Mouse (Mus musculus) spleen, adult 2 months (tissue): ENCODE data around the gene Neurl1a. TPM values are rescaled to one million over a fixed set of nuclear protein-coding genes. Genes with fewer than 3 reads are reported as not detected.

Source experiments
- DNase-seq, 2 experiments: peaks; one replicate each; pipeline versions ENCODE4 v3.0.0 to v3.0.0-alpha.2; 2012 to 2021; ENCODE audit warnings: low spot score in 2 of 2, low read depth in 1 of 2
- H3K27ac ChIP-seq: fragments of 200-500 bp; 2 replicates; pipeline ENCODE4 v1.5.1; 2012; ENCODE audit warnings: low read length, inconsistent platforms; ENCODE audit not compliant: insufficient read depth
- H3K27me3 ChIP-seq: fragments of 200-500 bp; 2 replicates; pipeline ENCODE4 v1.6.1; 2012; ENCODE audit warnings: mild to moderate bottlenecking, moderate library complexity, low read length, inconsistent platforms; ENCODE audit not compliant: control insufficient read depth, insufficient read depth
- H3K36me3 ChIP-seq: fragments of 200-500 bp; 2 replicates; pipeline ENCODE4 v1.6.1; 2012; ENCODE audit warnings: mild to moderate bottlenecking, low read length, inconsistent platforms; ENCODE audit not compliant: control insufficient read depth, insufficient read depth
- H3K4me1 ChIP-seq: fragments of 200-500 bp; 2 replicates; pipeline ENCODE4 v1.6.1; 2011; ENCODE audit warnings: inconsistent platforms; ENCODE audit not compliant: control insufficient read depth, insufficient read depth, insufficient read length
- H3K4me3 ChIP-seq: fragments of 200-500 bp; 2 replicates; pipeline ENCODE4 v1.5.1; 2011; ENCODE audit warnings: mild to moderate bottlenecking, inconsistent platforms; ENCODE audit not compliant: insufficient read depth, insufficient read length; ENCODE audit errors: extremely low read depth
- CTCF ChIP-seq: fragments of 200-500 bp; IDR thresholded peaks from 2 replicates; pipeline ENCODE4 v1.5.1; 2011; ENCODE audit warnings: mild to moderate bottlenecking, inconsistent platforms; ENCODE audit not compliant: insufficient read depth, insufficient read length, insufficient replicate concordance; ENCODE audit errors: extremely low read depth
- POLR2A ChIP-seq: fragments of 200-500 bp; IDR thresholded peaks from 2 replicates; pipeline ENCODE4 v1.6.1; 2011; ENCODE audit warnings: low read depth, low read length, inconsistent platforms
- WGBS: fragments of 180-500 bp; shearing (Covaris S2); methylation state at CpG from one replicate; pipeline ENCODE4 v1.1.7; 2018; 5-methylcytosine and 5-hydroxymethylcytosine counted together
- polyA plus RNA-seq: library from polyadenylated mRNA; depleted of rRNA; stranded (reverse); fragments of >200 nt; gene quantifications from 2 replicates; pipeline ENCODE4 v1.2.3, GENCODE M21; 2012

Gene Neurl1a
- polyA plus RNA-seq, 1 experiment: 2.6 TPM

GRCm38 (mm10) chr19:47240076-47240475 lies 61.5 kb downstream of the Neurl1a start:
- H3K27me3 ChIP-seq: no peaks in the 10 kb centered on the region
- DNase-seq: no peak

GRCm38 (mm10) chr19:47240957-47241356 lies 62.3 kb downstream of the Neurl1a start:
- Histone ChIP-seq H3K36me3 (no peaks in the 10 kb centered on the region), H3K27me3 (no peaks in the 10 kb centered on the region), H3K4me3 (no peak overlapping the region), H3K27ac (no peak overlapping the region), H3K4me1 (no peaks in the 10 kb centered on the region)
- WGBS: 70% methylated on average over 7 of the region's 7 CpGs
- TF ChIP-seq POLR2A (no peak), CTCF (no peak)
- DNase-seq: no peak

More at GRCm38 (mm10) chr19:47240076-47240475, 61.5 kb downstream of the Neurl1a start:
- Histone ChIP-seq H3K36me3 (no peaks in the 10 kb centered on the region), H3K4me3 (no peak overlapping the region), H3K27ac (no peak overlapping the region), H3K4me1 (no peaks in the 10 kb centered on the region)
- 75% methylated on average over 12 of the region's 12 CpGs for WGBS
- TF ChIP-seq POLR2A (no peak), CTCF (no peak)

GRCm38 (mm10) chr19:47242227-47242626 lies 63.6 kb downstream of the Neurl1a start:
- Histone ChIP-seq H3K36me3 (no peaks in the 10 kb centered on the region), H3K27ac (no peak overlapping the region), H3K4me1 (no peaks in the 10 kb centered on the region), H3K4me3 (no peak overlapping the region), H3K27me3 (no peaks in the 10 kb centered on the region)
- no peak for TF ChIP-seq CTCF
- no peak for TF ChIP-seq POLR2A
- WGBS: 43% methylated on average over 4 of the region's 4 CpGs
- DNase-seq: no peak

GRCm38 (mm10) chr19:47245512-47245911 lies 66.9 kb downstream of the Neurl1a start:
- no peak for DNase-seq
- Histone ChIP-seq H3K4me3 (no peak overlapping the region), H3K4me1 (no peaks in the 10 kb centered on the region), H3K27ac (no peak overlapping the region), H3K27me3 (no peaks in the 10 kb centered on the region), H3K36me3 (no peaks in the 10 kb centered on the region)
- TF ChIP-seq CTCF (no peak), POLR2A (no peak)
- WGBS: 88% methylated on average over 8 of the region's 8 CpGs

- 88% methylated on average over 11 of the region's 11 CpGs for WGBS
- H3K4me3 ChIP-seq: no peak overlapping the region
- no peak for DNase-seq
- no peak overlapping the region for H3K27ac ChIP-seq
- H3K36me3 ChIP-seq: no peaks in the 10 kb centered on the region
- no peak for TF ChIP-seq POLR2A
- TF ChIP-seq CTCF: no peak
- peaks cover 2% of the 10 kb centered on the region; the same call in 1 of the 2 replicates for H3K27me3 ChIP-seq
- H3K4me1 ChIP-seq: no peaks in the 10 kb centered on the region
Measured at GRCm38 (mm10) chr19:47247791-47248190, 69.2 kb downstream of the Neurl1a start.

- Histone ChIP-seq H3K27ac (no peak overlapping the region), H3K4me1 (peaks cover 4% of the 10 kb centered on the region; the same call in 1 of the 2 replicates), H3K27me3 (peaks cover 2% of the 10 kb centered on the region; the same call in 1 of the 2 replicates), H3K4me3 (no peak overlapping the region), H3K36me3 (no peaks in the 10 kb centered on the region)
- no peak for TF ChIP-seq POLR2A
- TF ChIP-seq CTCF: no peak
- WGBS: 69% methylated on average over 7 of the region's 7 CpGs
- DNase-seq: no peak
Measured at GRCm38 (mm10) chr19:47248296-47248695, 69.7 kb downstream of the Neurl1a start.

- Histone ChIP-seq H3K36me3 (no peaks in the 10 kb centered on the region), H3K27me3 (peaks cover 2% of the 10 kb centered on the region; the same call in 1 of the 2 replicates), H3K27ac (no peak overlapping the region), H3K4me1 (peaks cover 7% of the 10 kb centered on the region; the same call in 1 of the 2 replicates), H3K4me3 (no peak overlapping the region)
- WGBS: 90% methylated on average over 16 of the region's 16 CpGs
- TF ChIP-seq POLR2A (no peak), CTCF (no peak)
- no peak for DNase-seq
Measured at GRCm38 (mm10) chr19:47248906-47249568, 70.4 kb downstream of the Neurl1a start.
